Mouse (Mus musculus): ENCODE measurements around the gene Olfr809.

GRCm38 (mm10) chr10:129774338-129774737 is at the start of gene Olfr809:
- TF ChIP-seq CTCF (IDR thresholded peaks at IDR 0.05; ENCODE audit: insufficient read depth, low read depth, low read length): no peak
- TF ChIP-seq POLR2A (IDR thresholded peaks at IDR 0.05; ENCODE audit: insufficient read depth, low read depth, low read length): no peak

Data from olfactory bulb, adult 2 months (tissue).